Mouse (Mus musculus): ENCODE data around the gene Dusp6. TPM values are rescaled to one million over a fixed set of nuclear protein-coding genes. Genes with fewer than 3 reads are reported as not detected.
A peak's percentile ranks its signal among the peaks of the same experiment; 100 is the strongest.
"Not testable (repeated sequence)": the region's sequence is repeated elsewhere in the genome, so short reads cannot be mapped to it uniquely, and the experiment has no call there.

Gene Dusp6
- polyA plus RNA-seq (2015; fragmentation: Nextera tagmentation; extraction: Ambion mirVana): 24.9 and 26.8 TPM in 2 replicates

DNA sequence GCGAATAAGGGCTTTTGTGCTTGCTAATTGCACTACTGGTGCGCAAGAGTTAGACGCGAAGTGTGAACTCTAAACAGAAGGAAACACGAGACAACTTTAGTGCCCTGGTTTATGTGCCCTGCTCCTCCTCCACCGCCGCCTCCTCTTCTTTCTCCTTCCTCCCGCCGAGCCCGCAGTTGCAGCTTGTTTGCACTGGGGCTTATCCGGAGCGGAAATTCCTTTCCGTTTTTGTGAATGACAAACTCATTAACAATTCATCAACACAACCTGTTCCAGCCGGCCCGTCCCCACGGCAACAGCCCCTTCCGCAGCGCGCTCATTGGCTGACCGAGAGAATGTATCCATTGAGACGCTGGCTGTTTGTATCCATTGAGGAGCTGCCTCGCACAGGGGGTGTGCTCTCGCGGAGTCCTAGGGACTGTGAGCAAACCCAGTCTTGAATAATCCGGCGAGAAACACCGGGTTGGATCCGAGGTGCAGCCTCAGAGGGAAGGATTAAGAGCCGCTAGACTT lies at the start of gene Dusp6:
Dusp6 (plus strand) TSS at position 365 of the 513 bp plus-strand sequence.
- Histone ChIP-seq H3K9me3 (replicated peaks) (no peaks in the 10 kb centered on the region), H3K27me3 (peaks cover 44% of the 10 kb centered on the region), H3K4me3 (peak within 1 kb of the TSS; percentile 65), H3K4me2 (peak within 1 kb of the TSS; percentile 87), H3K27ac (peak within 1 kb of the TSS; percentile 90), H3K4me1 (peaks cover 53% of the 10 kb centered on the region), H3K36me3 (ENCODE audit: poor library complexity, severe bottlenecking) (no peaks in the 10 kb centered on the region), H3K9ac (peak within 1 kb of the TSS; percentile 83)
- WGBS: under 1% methylated on average over 29 of the region's 29 CpGs
- peak; percentile 98 for ATAC-seq

DNA sequence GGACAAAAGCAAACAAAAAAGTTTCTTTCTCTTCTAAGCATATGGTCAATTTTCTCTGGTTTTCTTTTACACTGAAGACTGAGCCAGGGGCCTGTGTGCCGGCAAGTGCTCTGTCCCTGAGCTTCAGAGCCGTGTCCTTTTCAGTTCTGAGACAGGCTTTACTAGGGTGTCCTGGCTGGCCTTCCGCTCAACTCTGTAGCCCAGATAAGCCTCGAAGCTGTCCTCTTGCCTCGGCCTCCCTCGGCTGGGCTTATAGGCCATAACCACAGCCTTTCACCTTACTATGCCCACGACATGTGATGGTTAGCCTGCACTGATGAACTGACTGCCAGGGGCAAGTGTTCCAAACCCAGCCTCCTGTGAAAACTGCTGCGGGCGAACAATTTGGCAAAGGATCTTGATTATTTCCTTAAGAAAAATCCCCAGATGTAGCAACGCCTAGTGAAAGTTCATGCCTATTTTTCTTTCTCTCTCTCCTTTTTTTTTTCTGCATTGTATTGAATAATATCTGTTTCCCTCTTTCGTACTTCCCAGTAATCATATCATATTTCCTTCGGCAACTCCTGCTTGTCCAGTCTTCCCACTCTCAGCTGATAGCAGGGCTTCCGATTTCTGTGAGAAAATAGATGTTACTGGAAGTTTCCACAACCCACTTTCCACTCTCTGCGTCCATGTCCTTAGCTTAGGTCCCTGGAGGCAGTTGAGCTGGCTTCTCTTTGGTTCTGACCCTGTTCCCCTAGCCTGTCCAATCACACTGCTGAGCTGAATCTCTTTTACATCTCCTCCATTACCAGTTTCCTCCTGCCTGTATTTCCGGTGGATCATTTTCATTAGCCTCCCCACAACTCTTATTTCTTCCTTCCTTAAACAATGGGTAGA lies 48.4 kb upstream of the Dusp6 start:
- no peaks in the 10 kb centered on the region for H3K27me3 ChIP-seq
- H3K4me3 ChIP-seq: no peak overlapping the region
- H3K27ac ChIP-seq: no peak overlapping the region
- H3K9ac ChIP-seq: no peak overlapping the region
- no peaks in the 10 kb centered on the region for H3K9me3 ChIP-seq (replicated peaks)
- no peak for ATAC-seq
- WGBS: 91% methylated on average over 15 of the region's 15 CpGs
- H3K4me1 ChIP-seq: no peaks in the 10 kb centered on the region
- H3K4me2 ChIP-seq: no peak overlapping the region
- no peaks in the 10 kb centered on the region for H3K36me3 ChIP-seq (ENCODE audit: poor library complexity, severe bottlenecking)

DNA sequence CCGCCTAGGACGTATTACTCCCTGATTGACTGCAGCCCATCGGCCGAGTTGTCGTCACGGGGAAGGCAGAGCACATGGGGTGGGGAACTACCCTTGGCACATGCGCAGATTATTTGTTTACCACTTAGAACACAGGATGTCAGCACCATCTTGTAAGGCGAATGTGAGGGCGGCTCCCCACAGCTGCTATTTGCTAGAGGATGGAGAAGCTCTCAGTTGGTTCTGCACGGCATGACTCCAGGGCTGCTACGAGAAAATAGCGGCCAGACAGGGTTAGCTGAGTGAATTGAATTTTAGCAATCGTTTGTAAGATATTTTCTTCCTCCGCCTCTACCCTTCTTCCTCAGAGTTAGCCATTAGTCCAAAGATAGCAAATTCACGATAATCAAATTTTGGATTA lies 46.5 kb upstream of the Dusp6 start:
- ATAC-seq, H3K9ac ChIP-seq: not testable (repeated sequence)
- 86% methylated on average over 15 of the region's 15 CpGs for WGBS

DNA sequence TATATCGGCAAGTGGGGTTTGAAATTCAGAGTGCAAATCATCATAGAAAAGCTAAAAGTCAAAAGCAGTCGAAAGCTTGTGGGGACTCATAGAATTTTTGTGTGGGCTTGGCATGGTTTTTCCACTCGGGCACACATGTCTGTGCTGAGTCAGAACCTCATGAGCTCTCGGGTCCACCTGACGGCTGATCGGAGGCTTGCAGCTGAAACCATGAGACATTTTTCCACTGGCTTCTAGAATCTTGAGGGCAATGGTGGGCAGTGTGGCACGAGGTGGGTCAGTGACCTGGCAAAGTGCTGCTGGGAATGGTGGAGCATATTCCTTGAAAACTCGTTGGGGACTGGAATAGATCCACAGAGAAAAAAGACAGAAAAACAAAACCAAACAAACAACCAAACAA lies 41.5 kb upstream of the Dusp6 start:
- Histone ChIP-seq H3K4me1 (no peaks in the 10 kb centered on the region), H3K9ac (no peak overlapping the region), H3K4me2 (no peak overlapping the region), H3K27me3 (no peaks in the 10 kb centered on the region), H3K4me3 (no peak overlapping the region), H3K9me3 (replicated peaks) (no peaks in the 10 kb centered on the region), H3K27ac (no peak overlapping the region), H3K36me3 (ENCODE audit: poor library complexity, severe bottlenecking) (no peaks in the 10 kb centered on the region)
- no peak for ATAC-seq
- 92% methylated on average over 8 of the region's 8 CpGs for WGBS

More for the DNA sequence above, 46.5 kb upstream of the Dusp6 start:
- not testable (repeated sequence) for H3K4me1 ChIP-seq; H3K36me3 ChIP-seq (ENCODE audit: poor library complexity, severe bottlenecking); H3K9me3 ChIP-seq (replicated peaks); H3K27me3 ChIP-seq; H3K4me2 ChIP-seq; H3K4me3 ChIP-seq; H3K27ac ChIP-seq

DNA sequence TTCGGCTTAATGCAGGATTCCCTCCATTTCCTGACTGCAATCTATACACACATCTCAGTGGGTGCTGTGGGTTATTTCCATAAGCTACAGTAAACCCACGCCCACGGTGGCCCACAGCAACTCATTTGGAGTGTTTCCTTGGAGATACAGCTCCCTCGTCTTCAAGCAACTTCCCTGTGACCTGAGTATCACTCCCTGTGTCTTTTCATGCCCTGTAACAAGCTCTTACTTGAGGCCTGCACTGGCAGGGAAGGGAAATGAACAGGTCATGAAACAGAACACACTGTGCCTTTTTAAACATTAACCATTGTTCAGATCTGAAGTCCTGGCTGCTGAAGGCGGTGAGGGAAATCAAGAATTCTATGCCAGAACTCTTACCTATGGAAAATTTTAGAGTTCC lies 40.3 kb upstream of the Dusp6 start:
- no peak for ATAC-seq
- no peak overlapping the region for H3K4me3 ChIP-seq
- whole genome bisulfite sequencing: 87% methylated on average over 5 of the region's 5 CpGs

DNA sequence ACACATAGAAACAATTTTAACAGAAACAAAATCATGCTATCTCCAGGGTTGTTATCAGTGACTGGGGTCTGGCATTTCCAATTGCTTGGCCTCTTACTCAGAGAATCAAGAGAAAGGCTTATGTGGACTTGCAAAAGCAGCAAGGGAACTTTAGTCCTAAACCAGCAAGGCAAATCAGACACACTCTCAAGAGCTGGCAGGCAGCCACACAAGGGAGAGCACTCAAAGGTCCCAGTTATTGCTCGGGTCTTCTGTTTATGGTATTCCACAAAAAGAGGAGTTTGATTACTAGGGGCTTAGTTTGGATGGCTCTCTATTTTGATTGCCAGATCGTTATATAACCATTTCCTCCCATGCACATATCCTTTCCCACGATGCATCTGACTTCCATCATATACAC lies 38.8 kb upstream of the Dusp6 start:
- H3K36me3 ChIP-seq (ENCODE audit: poor library complexity, severe bottlenecking): no peaks in the 10 kb centered on the region
- no peak overlapping the region for H3K27ac ChIP-seq
- H3K4me2 ChIP-seq: no peak overlapping the region
- H3K9me3 ChIP-seq (replicated peaks): no peaks in the 10 kb centered on the region
- 0 out of 2 replicates have a peak, but pooled peaks cover 4% of the 10 kb centered on the region for H3K27me3 ChIP-seq
- peaks cover 13% of the 10 kb centered on the region for H3K4me1 ChIP-seq
- ATAC-seq: no peak
- no peak overlapping the region for H3K9ac ChIP-seq
- WGBS: 72% methylated on average over 3 of the region's 3 CpGs
- no peak overlapping the region for H3K4me3 ChIP-seq

More for the DNA sequence above, 40.3 kb upstream of the Dusp6 start:
- no peaks in the 10 kb centered on the region; the same call in 1 of the 2 replicates for H3K4me1 ChIP-seq
- H3K9me3 ChIP-seq (replicated peaks): no peaks in the 10 kb centered on the region
- H3K27me3 ChIP-seq: no peaks in the 10 kb centered on the region
- no peaks in the 10 kb centered on the region for H3K36me3 ChIP-seq (ENCODE audit: poor library complexity, severe bottlenecking)
- no peak overlapping the region for H3K4me2 ChIP-seq
- no peak overlapping the region for H3K9ac ChIP-seq
- no peak overlapping the region for H3K27ac ChIP-seq

DNA sequence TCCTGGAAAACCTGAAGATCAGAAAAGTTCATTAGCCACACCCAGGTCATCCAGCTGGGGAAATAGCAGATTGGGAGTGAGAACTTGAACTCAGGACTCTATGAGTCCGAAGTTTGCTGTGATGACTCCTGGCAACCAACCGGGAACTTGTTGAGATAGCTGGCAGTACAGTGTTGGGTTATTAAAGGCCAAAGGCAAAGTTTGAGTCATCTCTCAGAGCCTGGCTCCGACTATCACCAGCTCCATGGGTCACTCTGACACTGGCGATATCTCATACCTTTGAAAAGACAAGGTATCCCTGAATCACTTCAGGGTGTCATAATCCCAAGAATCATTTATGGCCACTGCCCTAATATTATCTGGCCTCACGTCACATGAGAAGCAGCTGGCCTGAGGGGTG lies 36.2 kb upstream of the Dusp6 start:
- no peak overlapping the region for H3K27ac ChIP-seq
- H3K36me3 ChIP-seq (ENCODE audit: poor library complexity, severe bottlenecking): no peaks in the 10 kb centered on the region
- H3K9me3 ChIP-seq (replicated peaks): no peaks in the 10 kb centered on the region
- no peak overlapping the region for H3K9ac ChIP-seq
- H3K27me3 ChIP-seq: 0 out of 2 replicates have a peak, but pooled peaks cover 8% of the 10 kb centered on the region
- no peak for ATAC-seq
- peaks cover 15% of the 10 kb centered on the region for H3K4me1 ChIP-seq
- no peak overlapping the region for H3K4me2 ChIP-seq
- WGBS: 98% methylated on average over 5 of the region's 5 CpGs
- no peak overlapping the region for H3K4me3 ChIP-seq

DNA sequence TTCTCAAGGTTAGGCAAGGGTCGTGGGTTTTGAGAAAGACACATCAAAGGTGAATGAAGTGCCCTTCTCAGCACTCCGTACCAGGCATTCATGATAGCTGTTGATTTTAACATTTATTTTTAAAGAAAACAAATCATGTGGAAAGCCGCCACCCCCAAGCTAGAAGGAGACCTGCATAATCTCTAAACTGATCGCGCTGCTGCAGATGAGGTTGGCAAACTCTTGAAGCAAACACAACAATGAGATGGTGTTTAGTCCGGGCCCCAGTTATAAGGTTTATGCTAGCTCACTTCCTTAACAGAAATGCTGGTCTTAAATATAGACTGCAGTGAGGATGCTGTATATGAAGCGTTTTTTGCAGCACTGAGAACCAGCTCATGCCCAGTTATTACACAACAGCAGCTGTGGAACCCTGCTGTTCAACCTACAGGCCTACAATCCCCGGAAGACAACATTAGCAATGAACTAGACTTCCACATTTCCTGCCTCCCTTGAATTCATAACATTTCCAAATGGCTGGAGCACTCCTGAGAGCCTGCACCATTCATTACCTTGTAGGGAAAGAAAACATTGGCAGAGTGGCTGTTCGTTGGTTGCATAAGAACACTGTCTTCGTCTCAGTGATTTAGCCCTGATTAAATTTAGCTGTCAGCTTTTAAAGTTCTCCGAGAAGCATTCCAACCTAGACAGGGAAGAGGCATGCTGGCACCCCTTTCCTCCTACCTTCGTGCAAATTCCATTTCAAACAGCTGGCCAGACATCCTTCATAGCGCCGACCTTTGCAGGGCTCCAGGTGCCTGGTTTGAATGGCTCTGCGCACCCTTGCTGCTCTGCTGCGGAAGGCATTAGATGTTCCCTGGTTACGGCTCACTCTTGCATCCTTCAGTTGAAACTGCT lies 34.8 kb upstream of the Dusp6 start:
- Histone ChIP-seq H3K27me3 (0 out of 2 replicates have a peak, but pooled peaks cover 8% of the 10 kb centered on the region), H3K36me3 (ENCODE audit: poor library complexity, severe bottlenecking) (no peaks in the 10 kb centered on the region), H3K9ac (no peak overlapping the region), H3K9me3 (replicated peaks) (no peaks in the 10 kb centered on the region), H3K27ac (0 out of 2 replicates have a peak overlapping the region, but pooled peaks have one; percentile 10), H3K4me1 (peaks cover 15% of the 10 kb centered on the region), H3K4me2 (peak overlapping the region; percentile 20; the same call in 1 of the 2 replicates), H3K4me3 (no peak overlapping the region)
- no peak for ATAC-seq
- WGBS: 31% methylated on average over 17 of the region's 17 CpGs

DNA sequence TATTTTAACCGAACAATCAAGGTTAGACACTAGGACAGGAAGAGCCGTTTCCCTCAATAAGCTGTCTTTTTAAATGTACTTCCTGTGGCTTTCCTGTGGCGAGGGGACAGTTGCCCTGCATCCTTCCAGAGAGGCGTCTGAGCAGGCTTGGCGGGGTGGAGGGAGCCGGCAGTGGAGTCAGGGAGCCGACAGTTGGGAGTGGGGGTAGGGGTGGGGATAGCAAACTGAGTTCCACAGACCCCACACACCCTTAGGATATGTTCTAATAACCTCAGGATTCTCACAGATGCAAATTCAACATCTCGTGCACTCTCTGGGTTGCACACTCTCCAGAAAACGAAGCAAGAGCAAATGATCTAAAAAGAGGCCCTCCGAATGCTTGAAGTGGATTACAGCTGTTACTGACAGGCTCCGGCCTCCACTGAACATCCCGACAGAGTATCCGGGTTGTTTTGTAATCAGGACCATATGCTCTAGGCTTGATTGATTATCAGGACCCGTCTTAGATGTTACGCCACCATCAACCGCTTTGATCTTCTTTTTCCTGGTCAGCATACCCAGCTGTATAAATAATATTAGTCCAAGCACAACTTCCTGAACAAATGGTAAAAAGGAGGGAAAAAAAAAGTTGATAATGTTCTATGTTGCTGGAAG lies 33.9 kb upstream of the Dusp6 start:
- Histone ChIP-seq H3K4me2 (no peak overlapping the region), H3K27me3 (0 out of 2 replicates have a peak, but pooled peaks cover 8% of the 10 kb centered on the region), H3K4me1 (peaks cover 15% of the 10 kb centered on the region), H3K9me3 (replicated peaks) (no peaks in the 10 kb centered on the region), H3K9ac (no peak overlapping the region), H3K36me3 (ENCODE audit: poor library complexity, severe bottlenecking) (no peaks in the 10 kb centered on the region), H3K27ac (no peak overlapping the region), H3K4me3 (no peak overlapping the region)
- WGBS: 19% methylated on average over 16 of the region's 16 CpGs
- ATAC-seq: no peak

DNA sequence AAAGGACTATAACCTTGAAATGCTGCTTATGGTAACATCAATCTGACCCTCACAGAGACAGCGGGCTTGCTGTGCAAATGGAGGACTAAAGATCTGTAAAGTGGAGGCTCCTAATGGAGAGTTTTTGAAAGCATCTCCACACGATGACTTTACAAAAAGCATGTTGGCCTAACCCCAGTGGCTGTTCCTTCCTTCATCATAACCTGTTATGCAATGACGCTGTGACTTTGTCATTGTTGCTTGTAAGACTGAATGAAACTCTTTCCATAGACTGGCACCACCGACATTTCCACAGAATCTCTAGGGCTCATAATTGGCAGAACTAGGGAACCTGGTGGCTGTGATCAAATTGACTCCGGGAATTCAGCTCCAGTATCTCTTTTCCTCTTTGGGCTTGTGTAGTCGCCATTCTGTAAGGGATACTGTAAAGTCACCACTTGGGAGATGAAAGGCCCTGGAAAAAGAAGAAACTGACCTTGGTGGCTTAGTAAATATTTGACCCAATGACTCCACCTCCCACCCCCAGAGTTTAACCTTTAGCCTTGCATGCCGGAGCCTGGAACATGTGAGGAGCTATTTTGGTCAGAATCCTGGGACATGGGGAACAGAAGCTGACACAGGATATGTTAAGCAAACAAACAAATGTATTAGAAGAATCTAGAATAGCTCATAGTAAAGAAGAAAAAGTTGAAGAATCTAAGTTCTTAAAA lies 30.4 kb upstream of the Dusp6 start:
- Histone ChIP-seq H3K4me1 (peaks cover 15% of the 10 kb centered on the region), H3K27ac (no peak overlapping the region), H3K9ac (no peak overlapping the region), H3K27me3 (0 out of 2 replicates have a peak, but pooled peaks cover 8% of the 10 kb centered on the region), H3K9me3 (replicated peaks) (no peaks in the 10 kb centered on the region), H3K4me3 (no peak overlapping the region), H3K36me3 (ENCODE audit: poor library complexity, severe bottlenecking) (no peaks in the 10 kb centered on the region), H3K4me2 (no peak overlapping the region)
- 80% methylated on average over 7 of the region's 7 CpGs for WGBS
- no peak for ATAC-seq

DNA sequence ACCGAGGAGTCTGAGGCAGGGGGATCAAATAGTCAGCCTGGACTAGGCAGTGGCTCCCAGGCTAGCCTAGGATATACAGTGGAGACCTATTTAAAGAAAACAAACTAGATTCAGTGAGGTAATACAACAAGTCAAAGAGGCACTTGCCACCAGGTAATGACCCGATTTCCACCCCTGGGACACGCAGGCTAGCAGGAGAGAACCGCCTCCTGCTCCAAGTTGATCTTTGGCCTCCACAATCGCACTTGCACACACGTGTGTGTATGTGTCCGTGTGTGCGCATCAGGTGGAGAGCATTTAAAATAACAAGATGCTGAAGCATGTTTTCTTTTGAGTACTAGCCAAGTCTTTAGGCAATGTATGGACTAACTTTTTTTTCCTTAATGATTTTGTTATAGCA lies 28.7 kb upstream of the Dusp6 start:
- Histone ChIP-seq H3K4me2 (no peak overlapping the region), H3K4me3 (no peak overlapping the region), H3K27ac (no peak overlapping the region), H3K9ac (no peak overlapping the region), H3K9me3 (replicated peaks) (no peaks in the 10 kb centered on the region), H3K36me3 (ENCODE audit: poor library complexity, severe bottlenecking) (no peaks in the 10 kb centered on the region), H3K4me1 (0 out of 2 replicates have a peak, but pooled peaks cover 1% of the 10 kb centered on the region), H3K27me3 (0 out of 2 replicates have a peak, but pooled peaks cover 3% of the 10 kb centered on the region)
- 93% methylated on average over 8 of the region's 8 CpGs for WGBS
- ATAC-seq: no peak
